Mouse (Mus musculus) cerebellum, adult 2 months (tissue): ENCODE measurements around the gene Fam196b. TPM values are rescaled to one million over a fixed set of nuclear protein-coding genes. Genes with fewer than 3 reads are reported as not detected.

ENCODE experiments used
- DNase-seq, 2 experiments: peaks; one replicate each; pipeline ENCODE4 v3.0.0; 2021
- H3K27ac ChIP-seq: fragments of 200-500 bp; 2 replicates; pipeline ENCODE4 v1.5.1; 2012; ENCODE audit warnings: low read length, control low read depth, inconsistent platforms; ENCODE audit not compliant: insufficient read depth
- H3K27me3 ChIP-seq: fragments of 200-500 bp; 2 replicates; pipeline ENCODE4 v1.6.1; 2012; ENCODE audit warnings: inconsistent platforms, mild to moderate bottlenecking, low read length, moderate library complexity; ENCODE audit not compliant: control insufficient read depth, insufficient read depth
- H3K4me1 ChIP-seq: fragments of 200-500 bp; 2 replicates; pipeline ENCODE4 v1.6.1; 2011; ENCODE audit warnings: low read length; ENCODE audit not compliant: control insufficient read depth, insufficient read depth
- H3K4me3 ChIP-seq: fragments of 200-500 bp; replicated peaks from 2 replicates; pipeline ENCODE3; 2011; ENCODE audit warnings: mild to moderate bottlenecking, low read depth, low read length, control low read depth; ENCODE audit not compliant: insufficient read depth
- CTCF ChIP-seq: fragments of 200-500 bp; IDR thresholded peaks from 2 replicates; pipeline ENCODE4 v1.5.1; 2011; ENCODE audit warnings: low read depth, mild to moderate bottlenecking, control low read depth, low read length, moderate library complexity, borderline replicate concordance; ENCODE audit not compliant: insufficient read depth
- POLR2A ChIP-seq: fragments of 200-500 bp; IDR thresholded peaks from 2 replicates; pipeline ENCODE4 v1.6.1; 2011; ENCODE audit warnings: low read length, control low read depth, borderline replicate concordance; ENCODE audit not compliant: insufficient read depth
- WGBS: fragments of 180-500 bp; shearing (Covaris S2); methylation state at CpG from one replicate; pipeline ENCODE4 v1.1.7; 2018; 5-methylcytosine and 5-hydroxymethylcytosine counted together
- polyA plus RNA-seq: library from polyadenylated mRNA; depleted of rRNA; stranded (reverse); fragments of >200 nt; gene quantifications from 2 replicates; pipeline ENCODE4 v1.2.3, GENCODE M21; 2012; rRNA removed

Fam196b gene
- 4.1 and 4.6 TPM in 2 replicates for polyA plus RNA-seq

DNA sequence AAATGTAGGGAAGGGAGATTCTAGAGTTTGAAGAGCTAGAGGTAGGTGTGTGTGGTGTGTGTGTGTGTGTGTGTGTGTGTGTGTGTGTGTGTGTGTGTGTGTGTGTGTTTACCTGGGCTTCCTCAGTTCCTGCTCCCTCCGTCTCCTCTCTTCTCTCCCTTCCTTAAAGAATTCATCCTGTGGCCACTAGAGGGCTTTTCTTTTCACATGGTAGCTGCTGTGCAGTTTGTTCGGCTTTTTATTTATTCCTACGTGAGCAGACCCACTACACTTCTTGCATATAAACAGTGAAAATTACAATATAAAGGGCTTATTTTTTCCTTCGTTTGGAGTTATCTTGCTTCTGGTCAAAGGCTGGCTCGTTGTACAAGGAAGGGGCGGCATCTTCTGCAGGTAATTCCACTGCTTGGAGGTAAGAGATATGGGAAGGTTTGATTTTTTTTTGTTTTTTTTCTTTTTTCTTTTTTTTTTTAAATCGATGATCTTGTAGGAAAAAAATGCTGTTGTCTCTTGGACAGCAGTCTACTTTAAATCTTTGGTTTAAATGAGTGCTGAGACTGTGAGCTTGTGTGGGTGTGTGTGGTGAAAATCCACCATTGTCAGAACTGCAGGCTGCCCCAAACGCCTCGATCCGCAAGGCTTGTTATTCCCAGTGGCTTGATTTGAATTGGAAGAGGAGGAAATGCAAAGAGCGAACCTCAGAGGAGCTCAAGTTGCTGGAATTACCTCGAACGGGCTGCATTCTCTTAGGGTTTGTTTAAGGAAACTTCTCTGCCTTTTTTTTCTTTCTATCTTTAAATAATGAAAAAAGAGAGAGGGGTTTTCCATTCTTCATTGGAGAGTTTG lies at the start of gene Fam196b:
Gene Fam196b (plus strand): TSS at position 289 of the 846 bp plus-strand sequence.
- TF ChIP-seq POLR2A (no peak), CTCF (peak; percentile 13; the same call in 1 of the 2 replicates)
- H3K4me3 ChIP-seq: peak within 1 kb of the TSS; percentile 52
- H3K27ac ChIP-seq: no peak within 1 kb of the TSS
- H3K4me1 ChIP-seq: no peaks in the 10 kb centered on the region
- 9% methylated on average over 13 of the region's 13 CpGs for WGBS
- peak in 1 of 2 experiments; percentile 38 for DNase-seq
- H3K27me3 ChIP-seq: no peaks in the 10 kb centered on the region; the same call in 1 of the 2 replicates

DNA sequence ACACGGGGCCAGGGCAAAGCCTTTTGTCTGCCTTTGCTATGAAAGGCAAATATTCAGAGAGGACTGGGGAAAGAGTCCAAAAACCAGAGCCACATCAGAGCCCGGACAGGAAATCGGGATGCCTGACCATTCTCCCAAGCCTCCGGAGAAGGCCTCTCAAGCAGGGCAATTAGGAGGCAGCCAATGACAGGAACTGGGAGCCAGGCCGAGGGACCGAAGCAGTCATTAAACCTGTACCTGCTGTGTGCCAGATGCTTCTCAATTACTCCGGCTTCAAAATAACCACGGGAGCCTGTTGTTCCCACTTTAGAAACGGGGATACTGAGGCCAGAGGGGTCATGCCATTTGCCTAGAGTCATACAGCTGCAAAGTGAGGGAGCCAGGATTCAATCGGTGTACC lies 42.6 kb upstream of the Fam196b start:
- H3K4me1 ChIP-seq: no peaks in the 10 kb centered on the region
- no peak overlapping the region for H3K4me3 ChIP-seq
- no peak for DNase-seq
- no peaks in the 10 kb centered on the region for H3K27me3 ChIP-seq
- no peak for TF ChIP-seq POLR2A
- no peak for TF ChIP-seq CTCF
- no peak overlapping the region for H3K27ac ChIP-seq
- 17% methylated on average over 10 of the region's 10 CpGs for WGBS

DNA sequence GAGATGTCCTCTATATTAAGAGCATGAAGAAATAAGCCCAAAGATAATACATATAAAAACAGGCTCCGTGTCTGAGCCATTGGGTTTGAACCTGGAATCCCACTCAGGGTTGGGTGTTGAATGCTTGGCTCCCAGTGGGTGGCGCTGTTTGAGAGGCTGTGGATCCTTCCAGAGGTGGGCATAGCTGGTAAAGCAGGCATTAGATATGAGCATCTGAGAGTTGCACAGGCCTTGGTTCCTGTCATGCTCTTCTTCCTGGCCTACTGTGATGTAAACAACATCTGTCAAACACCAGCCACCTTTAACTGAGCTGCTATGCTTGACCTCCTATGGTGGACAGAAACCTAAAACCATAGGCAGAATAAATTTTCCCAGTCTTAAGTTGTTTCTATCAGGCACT lies 38.7 kb upstream of the Fam196b start:
- WGBS: 44% methylated on average over 2 of the region's 2 CpGs
- H3K4me1 ChIP-seq: no peaks in the 10 kb centered on the region

DNA sequence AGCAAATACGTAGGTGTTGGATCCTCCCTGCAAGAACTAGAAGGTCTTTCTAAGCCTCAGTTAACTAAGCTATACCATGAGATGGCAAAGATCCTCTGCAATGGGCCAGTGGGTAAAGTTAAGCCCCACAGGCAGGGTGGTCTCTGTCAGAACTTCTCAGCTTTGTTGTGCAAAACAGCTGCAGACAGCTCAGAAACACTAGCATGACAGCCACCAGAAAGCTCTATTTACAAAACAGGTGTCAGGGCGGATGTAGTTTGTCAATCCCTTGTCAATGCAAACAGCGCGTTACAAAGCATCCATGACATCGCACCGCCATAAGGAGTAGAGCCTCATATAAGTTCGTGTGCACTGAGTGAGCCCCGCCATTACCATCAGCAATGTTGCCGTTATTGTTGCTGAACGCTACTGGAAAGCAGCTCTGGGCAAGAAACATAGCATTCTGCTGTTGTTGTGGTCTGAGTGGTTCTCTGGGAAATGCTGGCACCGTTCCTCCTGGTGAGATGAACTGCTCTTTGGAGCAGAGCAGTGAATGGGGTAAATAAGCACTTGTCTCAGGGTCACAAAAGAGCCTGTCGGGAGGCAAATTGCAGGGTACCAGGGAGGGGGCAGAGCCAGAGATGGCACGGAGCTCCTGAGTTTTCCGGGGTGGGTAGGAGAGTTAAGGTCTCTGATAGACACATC lies 38.1 kb upstream of the Fam196b start:
- no peaks in the 10 kb centered on the region for H3K27me3 ChIP-seq
- H3K4me1 ChIP-seq: no peaks in the 10 kb centered on the region
- H3K27ac ChIP-seq: no peak overlapping the region
- no peak for TF ChIP-seq POLR2A
- no peak for TF ChIP-seq CTCF
- H3K4me3 ChIP-seq: no peak overlapping the region
- DNase-seq: no peak
- WGBS: 21% methylated on average over 14 of the region's 14 CpGs

More for the DNA sequence above, 38.7 kb upstream of the Fam196b start:
- no peak overlapping the region for H3K4me3 ChIP-seq
- H3K27ac ChIP-seq: no peak overlapping the region
- H3K27me3 ChIP-seq: no peaks in the 10 kb centered on the region
- TF ChIP-seq CTCF: no peak
- no peak for TF ChIP-seq POLR2A
- DNase-seq: no peak

DNA sequence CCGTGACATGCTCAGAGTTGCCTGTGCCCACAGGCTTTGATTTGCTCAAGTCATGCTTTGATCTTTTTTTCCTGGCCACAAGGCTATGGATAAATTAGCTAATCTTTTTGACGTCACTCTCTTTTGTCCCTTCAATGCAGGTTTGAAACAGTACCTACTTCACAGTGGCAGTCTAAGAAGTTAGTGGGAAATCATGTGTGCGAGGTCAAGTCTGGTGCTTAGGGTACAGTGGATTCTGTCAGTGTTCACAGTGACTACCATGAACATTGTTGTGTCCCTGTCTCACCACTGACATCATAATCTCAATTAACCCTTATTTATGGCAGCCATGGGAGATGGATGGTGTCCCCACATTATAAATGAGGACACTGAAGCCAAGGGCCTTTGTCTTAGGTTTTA lies 37.6 kb upstream of the Fam196b start:
- Histone ChIP-seq H3K27me3 (no peaks in the 10 kb centered on the region), H3K4me1 (no peaks in the 10 kb centered on the region), H3K27ac (no peak overlapping the region), H3K4me3 (no peak overlapping the region)
- 44% methylated on average over 3 of the region's 3 CpGs for WGBS
- DNase-seq: no peak
- TF ChIP-seq POLR2A (no peak), CTCF (no peak)

DNA sequence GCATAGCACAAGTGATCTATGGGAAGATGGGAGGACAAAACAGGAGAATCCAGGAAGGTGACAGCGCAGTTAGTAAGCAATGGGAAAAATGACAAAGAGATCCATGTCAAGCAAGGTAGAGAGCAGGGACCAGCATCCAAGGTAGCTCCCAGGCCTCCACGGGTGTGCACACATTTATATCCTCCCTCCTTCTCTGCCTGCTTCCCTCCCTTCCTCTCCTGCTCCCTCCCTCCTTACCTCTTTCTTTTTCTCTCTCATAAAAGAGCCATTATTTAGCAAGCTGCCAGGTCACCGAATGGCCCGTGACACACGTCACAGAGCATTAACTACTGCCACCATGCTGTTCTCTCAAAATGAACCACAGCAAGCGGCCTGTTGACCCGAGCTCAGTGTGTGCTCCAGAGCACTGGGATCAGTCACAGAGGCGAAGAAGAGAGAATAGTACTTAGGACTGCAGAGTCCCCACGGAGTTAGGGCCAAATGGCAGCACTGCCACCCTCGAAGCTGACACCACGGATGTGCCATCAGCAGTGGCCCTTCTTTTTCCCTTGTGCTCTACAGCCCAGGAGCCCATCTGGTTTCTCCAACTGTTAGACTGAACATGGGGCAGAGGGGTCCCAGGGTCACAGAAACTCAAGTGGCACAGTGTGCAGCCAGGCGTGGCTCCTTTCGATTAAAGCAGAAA lies 30.4 kb upstream of the Fam196b start:
- 32% methylated on average over 13 of the region's 13 CpGs for WGBS
- TF ChIP-seq POLR2A (no peak), CTCF (no peak)

DNA sequence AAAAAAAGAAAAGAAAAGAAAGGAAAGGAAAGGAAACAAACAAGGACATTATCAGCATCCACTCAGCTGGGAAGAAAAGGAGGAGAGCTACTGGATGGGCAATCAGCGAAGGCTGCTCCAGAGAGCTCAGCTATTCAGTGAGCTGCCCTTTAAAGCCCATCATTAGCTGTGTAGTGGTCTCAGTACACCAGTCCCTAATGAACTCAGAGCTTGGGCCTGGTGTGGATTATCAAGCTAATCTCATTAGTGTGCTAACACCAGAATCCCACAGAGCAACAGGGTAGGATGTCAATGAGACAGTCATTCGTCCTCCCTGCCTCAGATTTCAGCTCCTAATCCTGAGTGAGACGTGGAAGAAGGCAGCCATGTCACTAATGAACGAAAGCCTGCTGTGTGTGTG lies 24.4 kb upstream of the Fam196b start:
- WGBS: 73% methylated on average over 4 of the region's 4 CpGs
- no peak for TF ChIP-seq POLR2A
- no peak for TF ChIP-seq CTCF
- Histone ChIP-seq H3K27ac (no peak overlapping the region), H3K4me3 (no peak overlapping the region), H3K4me1 (no peaks in the 10 kb centered on the region), H3K27me3 (no peaks in the 10 kb centered on the region)
- DNase-seq: no peak

More for the DNA sequence above, 30.4 kb upstream of the Fam196b start:
- Histone ChIP-seq H3K4me3 (no peak overlapping the region), H3K27ac (no peak overlapping the region), H3K27me3 (no peaks in the 10 kb centered on the region), H3K4me1 (no peaks in the 10 kb centered on the region)
- no peak for DNase-seq

DNA sequence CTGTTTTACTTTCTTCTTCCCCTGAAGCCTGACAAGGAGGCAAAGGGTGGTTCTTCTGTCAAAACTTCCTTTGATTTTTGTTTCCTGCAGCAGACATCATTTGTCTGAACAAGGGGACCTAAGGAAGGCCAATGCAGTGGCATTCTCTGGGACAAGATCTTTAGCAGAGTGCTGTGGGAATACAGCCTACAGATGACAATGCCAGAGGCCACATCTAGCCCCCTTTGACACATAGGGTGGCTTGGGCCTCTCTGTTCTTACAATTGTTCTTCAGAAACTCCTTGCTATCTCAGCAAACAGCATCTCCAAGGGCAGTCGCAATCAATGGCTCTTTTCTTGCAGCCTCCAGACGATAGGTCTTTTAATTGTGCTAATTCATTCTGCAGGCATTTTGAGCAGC lies 23.9 kb upstream of the Fam196b start:
- no peak for TF ChIP-seq CTCF
- TF ChIP-seq POLR2A: no peak
- DNase-seq: no peak
- WGBS: 54% methylated on average over 2 of the region's 2 CpGs
- H3K4me1 ChIP-seq: no peaks in the 10 kb centered on the region
- no peak overlapping the region for H3K4me3 ChIP-seq
- no peaks in the 10 kb centered on the region for H3K27me3 ChIP-seq
- H3K27ac ChIP-seq: no peak overlapping the region
